Mouse (Mus musculus) liver, postnatal 0 days (tissue): ENCODE results near the gene Cysrt1.

Experiments
- CTCF ChIP-seq: sonication (generic); IDR thresholded peaks from 2 replicates; pipeline ENCODE4 v1.5.1; 2016; ENCODE audit warnings: antibody characterized with exemption, low read depth
- EP300 ChIP-seq: IDR thresholded peaks from 2 replicates; pipeline ENCODE4 v1.6.1; 2016; ENCODE audit warnings: antibody characterized with exemption, low read depth, mild to moderate bottlenecking

DNA sequence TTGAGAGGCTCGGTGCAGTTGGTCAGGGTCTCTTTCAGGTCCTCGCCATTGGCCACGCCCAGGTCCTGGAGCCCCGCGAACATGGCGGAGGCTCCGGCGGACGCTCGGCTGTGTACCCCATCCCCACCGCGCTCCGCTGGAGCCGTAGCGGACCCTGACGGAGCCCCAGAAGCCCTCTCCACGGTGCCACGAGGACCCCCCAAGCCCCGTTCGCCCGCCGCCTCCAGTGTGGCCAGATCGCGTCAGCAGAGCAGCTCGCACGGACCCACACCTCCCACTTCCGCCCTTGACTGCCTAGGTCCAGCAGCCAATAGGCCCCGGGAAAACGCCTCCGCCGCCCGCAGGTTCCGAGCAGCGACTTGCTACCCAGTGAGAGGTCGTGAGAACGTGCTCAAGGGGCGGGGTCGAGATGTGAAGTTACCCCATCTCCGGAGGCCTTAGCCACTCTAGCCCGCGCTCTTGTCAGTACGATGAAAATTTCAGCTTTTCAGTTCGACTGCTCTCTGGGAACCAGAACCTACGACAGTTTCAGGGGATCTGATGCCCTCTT is 31.1 kb downstream of the Cysrt1 start, which contains the start of gene Nelfb:
- TF ChIP-seq CTCF (no peak), EP300 (0 out of 2 replicates have a peak, but pooled peaks have one; percentile 27)
